Mouse (Mus musculus): ENCODE results near the gene Atad1.

- TF ChIP-seq CTCF (IDR thresholded peaks at IDR 0.05; ENCODE audit: borderline replicate concordance, extremely low read depth, insufficient read depth, insufficient read length) (no peak), POLR2A (IDR thresholded peaks at IDR 0.05; ENCODE audit: borderline replicate concordance, extremely low read depth, insufficient read depth, insufficient read length, poor library complexity, severe bottlenecking) (no peak)
These were observed 20.9 kb upstream of the Atad1 start for GRCm38 (mm10) chr19:32760499-32760898.
